Comparison of ENCODE assay signal across 22 mouse cellular contexts in the genomic region with DNA sequence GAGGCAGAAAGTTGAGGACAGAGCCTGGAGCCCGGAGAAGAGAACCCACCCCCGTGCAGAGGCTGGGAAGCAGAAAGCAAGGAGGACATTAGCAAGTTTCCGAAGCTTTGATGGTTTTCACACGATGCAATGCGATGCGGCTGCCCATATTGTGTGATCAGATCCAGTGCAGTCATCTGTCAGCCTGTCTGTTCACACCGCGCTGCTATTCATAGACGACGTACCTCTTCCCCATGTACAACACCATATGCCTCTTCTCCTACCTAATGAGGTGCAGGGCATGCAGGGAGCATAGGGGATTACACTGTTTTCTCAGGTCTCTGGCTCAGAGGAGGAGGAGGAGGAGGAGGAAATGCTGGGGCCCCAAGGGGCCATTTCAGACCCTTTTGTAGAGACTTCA. TPM values are rescaled to one million over a fixed set of nuclear protein-coding genes. Genes with fewer than 3 reads are reported as not detected.
DNase-seq lines count a peak whose midpoint lies in the region; ATAC-seq and TF ChIP-seq lines count a peak whose summit lies in the region.
"Had no signal": no experiment of that assay in that cellular context is flagged by ENCODE, and none has a peak within 500 bp of the region (broad histone marks: within the 10 kb centered on the region; RNA-seq: fewer than 3 reads in every experiment).

No protein-coding gene starts in this region.

- WGBS in heart, embryonic 14.5 days: 31% methylated on average over 10 of the region's 10 CpGs
- 49% methylated on average over 10 of the region's 10 CpGs for WGBS in forebrain, embryonic 15.5 days

- H3K27me3 ChIP-seq in heart, embryonic 14.5 days (ENCODE audit: control insufficient read depth, insufficient read depth, low read length): no peaks in the 10 kb centered on the region
- H3K27me3 ChIP-seq in forebrain, embryonic 15.5 days: no peaks in the 10 kb centered on the region
- H3K27me3 ChIP-seq: kidney, embryonic 15.5 days had no signal

- H3K9me3 ChIP-seq in heart, embryonic 14.5 days (ENCODE audit: control insufficient read depth, low read length): no peaks in the 10 kb centered on the region
- no peaks in the 10 kb centered on the region for H3K9me3 ChIP-seq in forebrain, embryonic 15.5 days
- H3K9me3 ChIP-seq: embryonic facial prominence, embryonic 10.5 days; kidney, embryonic 15.5 days had no signal

- no peak overlapping the region for H3K4me3 ChIP-seq in heart, embryonic 14.5 days (ENCODE audit: control insufficient read depth in 1 of 2, insufficient read depth in 1 of 2, low read depth in 1 of 2, low read length in 2 of 2)
- no peak overlapping the region for H3K4me3 ChIP-seq in forebrain, embryonic 15.5 days
- H3K4me3 ChIP-seq: embryonic facial prominence, embryonic 10.5 days; kidney, embryonic 15.5 days had no signal

- TF ChIP-seq CTCF in brain, embryonic 14.5 days (IDR thresholded peaks at IDR 0.05; ENCODE audit: borderline replicate concordance, extremely low read depth, insufficient read depth, insufficient read length): no peak

- TF ChIP-seq POLR2A in brain, embryonic 14.5 days (IDR thresholded peaks at IDR 0.05; ENCODE audit: borderline replicate concordance, extremely low read depth, insufficient read depth, insufficient read length, poor library complexity, severe bottlenecking): no peak

- H3K27ac ChIP-seq in heart, embryonic 14.5 days (replicated peaks in 1 of 2; ENCODE audit: control insufficient read depth in 1 of 2, insufficient read depth in 1 of 2, low read depth in 2 of 2, low read length in 2 of 2): no peak overlapping the region
- no peak overlapping the region for H3K27ac ChIP-seq in forebrain, embryonic 15.5 days (replicated peaks)
- H3K27ac ChIP-seq: embryonic facial prominence, embryonic 10.5 days; kidney, embryonic 15.5 days had no signal

- no peak for ATAC-seq in heart, embryonic 14.5 days (ENCODE audit: insufficient number of reproducible peaks, insufficient read depth, low FRiP score, low read depth)
- peak; percentile 82 for ATAC-seq in forebrain, embryonic 15.5 days (replicated peaks)
- ATAC-seq: intestine, embryonic 16.5 days had no signal

- H3K9ac ChIP-seq in heart, embryonic 14.5 days (ENCODE audit: low read length): no peak overlapping the region
- no peak overlapping the region for H3K9ac ChIP-seq in forebrain, embryonic 15.5 days (replicated peaks)
- H3K9ac ChIP-seq: kidney, embryonic 15.5 days had no signal

- DNase-seq in heart, postnatal 25 days (ENCODE audit: low spot score): no peak
- DNase-seq in brain, adult 2 months (ENCODE audit: low read depth, low spot score): peak; percentile 20
- peak; percentile 78 for DNase-seq in brain, embryonic 14.5 days (ENCODE audit: low read depth)
- DNase-seq in MN1 (ENCODE audit: low spot score): no peak
- no peak for DNase-seq in urinary bladder, postnatal 14 days (ENCODE audit: low spot score)
- DNase-seq: adrenal gland, postnatal 14 days; cerebellum, adult 2 months; cerebellum, postnatal 10 days; gastrocnemius, postnatal 14 days; heart, postnatal 36 days; kidney, adult 2 months had no signal

- H3K4me1 ChIP-seq in heart, embryonic 14.5 days (ENCODE audit: control insufficient read depth in 2 of 2, insufficient read depth in 2 of 2, low read length in 2 of 2): no peaks in the 10 kb centered on the region
- H3K4me1 ChIP-seq in forebrain, embryonic 15.5 days: peaks cover 5% of the 10 kb centered on the region; the same call in 1 of the 2 replicates
- H3K4me1 ChIP-seq: kidney, embryonic 15.5 days had no signal

- peak overlapping the region; percentile 26; the same call in 1 of the 2 replicates for H3K4me2 ChIP-seq in heart, embryonic 14.5 days (ENCODE audit: low read length)
- no peak overlapping the region for H3K4me2 ChIP-seq in forebrain, embryonic 15.5 days (replicated peaks)
- H3K4me2 ChIP-seq: kidney, embryonic 15.5 days had no signal

- intact Hi-C loops in heart, postnatal 25 days (cut with DNase I): no loop called here

- no peaks in the 10 kb centered on the region for H3K36me3 ChIP-seq in heart, embryonic 14.5 days (ENCODE audit: control insufficient read depth, insufficient read depth, low read length)
- H3K36me3 ChIP-seq in forebrain, embryonic 15.5 days: no peaks in the 10 kb centered on the region
- H3K36me3 ChIP-seq: embryonic facial prominence, embryonic 10.5 days; kidney, embryonic 15.5 days had no signal

RNA-seq across cellular contexts. Expression of a gene that starts 14.1 kb away (rescaled TPM):
- not detected in 2 replicates for polyA plus RNA-seq in heart, embryonic 14.5 days (2014; fragmentation: Nextera tagmentation; extraction: Ambion mirVana)
- not detected for total RNA-seq in heart, postnatal 25 days (2021)
- 0.16 and 0.52 TPM in 2 replicates for polyA plus RNA-seq in brain, embryonic 14.5 days (2012; rRNA removed)
- polyA plus RNA-seq in forebrain, embryonic 15.5 days (2015; fragmentation: Nextera tagmentation; extraction: Ambion mirVana): 0.74 and 0.75 TPM in 2 replicates
- total RNA-seq: adrenal gland, postnatal 14 days; gastrocnemius, adult 18-20 months; gastrocnemius, postnatal 14 days; heart, adult 8-10 months; heart, postnatal 36 days had no signal
- polyA plus RNA-seq: embryonic facial prominence, embryonic 14.5 days; gonadal fat pad, adult 2 months; heart, embryonic 16.5 days; intestine, embryonic 16.5 days; kidney, adult 2 months had no signal

RNA-seq across cellular contexts. Expression of a gene that starts 28.6 kb away (rescaled TPM):
- 0.05 and 0.09 TPM in 2 replicates for polyA plus RNA-seq in heart, embryonic 14.5 days (2014; fragmentation: Nextera tagmentation; extraction: Ambion mirVana)
- total RNA-seq in heart, postnatal 25 days (2021): not detected
- polyA plus RNA-seq in brain, embryonic 14.5 days (2012; rRNA removed): 10.4 and 18.6 TPM in 2 replicates
- polyA plus RNA-seq in forebrain, embryonic 15.5 days (2015; fragmentation: Nextera tagmentation; extraction: Ambion mirVana): 14.2 and 15.2 TPM in 2 replicates
- total RNA-seq: adrenal gland, postnatal 14 days; gastrocnemius, adult 18-20 months; gastrocnemius, postnatal 14 days; heart, adult 8-10 months; heart, postnatal 36 days had no signal
- polyA plus RNA-seq: gonadal fat pad, adult 2 months; heart, embryonic 16.5 days; intestine, embryonic 16.5 days; kidney, adult 2 months had no signal

RNA-seq across cellular contexts. Expression of a gene that starts 38.4 kb away (rescaled TPM):
- not detected in 2 replicates for polyA plus RNA-seq in heart, embryonic 14.5 days (2014; fragmentation: Nextera tagmentation; extraction: Ambion mirVana)
- total RNA-seq in heart, postnatal 25 days (2021): not detected
- 51.8 and 66.8 TPM in 2 replicates for polyA plus RNA-seq in brain, embryonic 14.5 days (2012; rRNA removed)
- 8.4 and 9.3 TPM in 2 replicates for polyA plus RNA-seq in forebrain, embryonic 15.5 days (2015; fragmentation: Nextera tagmentation; extraction: Ambion mirVana)
- total RNA-seq: adrenal gland, postnatal 14 days; gastrocnemius, adult 18-20 months; gastrocnemius, postnatal 14 days; heart, postnatal 36 days had no signal
- polyA plus RNA-seq: heart, embryonic 16.5 days; intestine, embryonic 16.5 days; kidney, adult 2 months; kidney, embryonic 15.5 days had no signal

RNA-seq across cellular contexts. Expression of a gene that starts 53.5 kb away (rescaled TPM):
- not detected in 2 replicates for polyA plus RNA-seq in heart, embryonic 14.5 days (2014; fragmentation: Nextera tagmentation; extraction: Ambion mirVana)
- not detected for total RNA-seq in heart, postnatal 25 days (2021)
- polyA plus RNA-seq in brain, embryonic 14.5 days (2012; rRNA removed): 0.16 and 0.25 TPM in 2 replicates
- polyA plus RNA-seq in forebrain, embryonic 15.5 days (2015; fragmentation: Nextera tagmentation; extraction: Ambion mirVana): 0.57 and 0.63 TPM in 2 replicates
- total RNA-seq: adrenal gland, postnatal 14 days; ES-E14; gastrocnemius, adult 18-20 months; gastrocnemius, postnatal 14 days; heart, adult 8-10 months; heart, postnatal 36 days had no signal
- polyA plus RNA-seq: gonadal fat pad, adult 2 months; heart, embryonic 16.5 days; intestine, embryonic 16.5 days; kidney, adult 2 months; kidney, embryonic 15.5 days had no signal

Comparison
In these comparisons a context has a peak if more than half of its experiments do, and no peak if none do; other contexts are left out.
1. DNase-seq: peak in brain, adult 2 months (single experiment) and brain, embryonic 14.5 days (single experiment); none in heart, postnatal 25 days (single experiment), MN1 (single experiment) and urinary bladder, postnatal 14 days (single experiment).
2. RNA of a gene that starts 28.6 kb away (polyA plus RNA-seq): 10.4 to 18.6 TPM in brain, embryonic 14.5 days and 14.2 to 15.2 TPM in forebrain, embryonic 15.5 days; 0.05 to 0.09 TPM in heart, embryonic 14.5 days; every median in the first group is over 10 times any median in the second.